Mouse (Mus musculus): Measurements from ENCODE around the gene Prmt8. TPM values are rescaled to one million over a fixed set of nuclear protein-coding genes. Genes with fewer than 3 reads are reported as not detected.

Prmt8 gene
- total and polyA plus RNA-seq, 2 experiments, result not detected

DNA sequence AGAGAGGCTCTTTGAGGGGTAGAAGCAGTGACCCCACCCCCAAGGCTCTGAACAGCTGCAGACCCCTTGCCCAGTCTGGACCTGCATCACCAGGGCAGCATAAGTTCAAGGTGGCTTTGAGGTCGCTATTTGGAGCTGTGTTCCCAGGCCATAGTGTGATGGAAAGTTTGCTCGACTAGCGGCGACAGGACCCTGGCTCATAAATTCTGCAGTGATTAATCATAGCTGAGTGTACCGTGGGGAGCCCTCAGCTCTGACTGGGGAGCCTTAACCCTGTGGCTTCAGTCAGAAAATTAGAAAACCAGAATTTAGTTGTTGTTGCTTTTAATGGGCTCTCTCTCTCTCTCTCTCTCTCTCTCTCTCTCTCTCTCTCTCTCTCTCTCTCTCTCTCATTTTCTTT is 54.4 kb downstream of the Prmt8 start:
- Histone ChIP-seq H3K9ac (ENCODE audit: low read depth, low read length) (no peak overlapping the region), H3K27ac (replicated peaks; ENCODE audit: insufficient read depth, low read depth, low read length) (no peak overlapping the region), H3K79me2 (ENCODE audit: control insufficient read depth, insufficient read depth, low read length) (no peaks in the 10 kb centered on the region), H3K36me3 (ENCODE audit: control insufficient read depth, insufficient read depth, low read length) (no peaks in the 10 kb centered on the region), H3K4me1 (ENCODE audit: control insufficient read depth, insufficient read depth, low read length) (no peaks in the 10 kb centered on the region), H3K27me3 (ENCODE audit: control insufficient read depth, insufficient read depth, low read length) (no peaks in the 10 kb centered on the region), H3K4me3 (ENCODE audit: insufficient read depth, low read depth, low read length) (no peak overlapping the region)
- TF ChIP-seq CTCF (IDR thresholded peaks at IDR 0.05; ENCODE audit: low read depth, low read length) (no peak), POLR2A (IDR thresholded peaks at IDR 0.05; ENCODE audit: extremely low read depth, insufficient read depth, low read length) (no peak)
- DNase-seq (ENCODE audit: extremely low read depth, low read depth, low spot score), result no peak
- 83% methylated on average over 5 of the region's 5 CpGs for WGBS

DNA sequence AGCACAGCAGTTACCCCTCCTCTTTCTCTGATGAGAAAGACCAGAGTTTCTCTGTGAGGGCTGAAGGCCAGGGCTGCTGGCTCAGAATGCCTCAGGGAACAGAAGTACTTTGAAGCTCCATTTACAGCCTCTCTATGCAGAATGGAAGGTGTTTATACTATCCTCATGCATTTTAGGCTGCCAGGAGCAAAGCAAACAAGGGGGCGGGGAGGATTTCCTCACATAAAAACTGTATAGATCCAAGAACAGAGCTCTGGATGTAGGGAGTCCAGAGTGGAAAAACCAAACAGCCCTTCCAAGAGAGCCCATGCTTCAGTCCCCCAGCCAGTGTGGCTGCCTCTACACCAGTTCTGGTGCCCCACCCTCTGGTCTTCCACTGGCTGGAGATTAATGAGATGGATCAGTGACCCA is 61.0 kb downstream of the Prmt8 start:
- no peaks in the 10 kb centered on the region for H3K79me2 ChIP-seq (ENCODE audit: control insufficient read depth, insufficient read depth, low read length)
- 42% methylated on average over 1 of the region's 1 CpGs for WGBS

DNA sequence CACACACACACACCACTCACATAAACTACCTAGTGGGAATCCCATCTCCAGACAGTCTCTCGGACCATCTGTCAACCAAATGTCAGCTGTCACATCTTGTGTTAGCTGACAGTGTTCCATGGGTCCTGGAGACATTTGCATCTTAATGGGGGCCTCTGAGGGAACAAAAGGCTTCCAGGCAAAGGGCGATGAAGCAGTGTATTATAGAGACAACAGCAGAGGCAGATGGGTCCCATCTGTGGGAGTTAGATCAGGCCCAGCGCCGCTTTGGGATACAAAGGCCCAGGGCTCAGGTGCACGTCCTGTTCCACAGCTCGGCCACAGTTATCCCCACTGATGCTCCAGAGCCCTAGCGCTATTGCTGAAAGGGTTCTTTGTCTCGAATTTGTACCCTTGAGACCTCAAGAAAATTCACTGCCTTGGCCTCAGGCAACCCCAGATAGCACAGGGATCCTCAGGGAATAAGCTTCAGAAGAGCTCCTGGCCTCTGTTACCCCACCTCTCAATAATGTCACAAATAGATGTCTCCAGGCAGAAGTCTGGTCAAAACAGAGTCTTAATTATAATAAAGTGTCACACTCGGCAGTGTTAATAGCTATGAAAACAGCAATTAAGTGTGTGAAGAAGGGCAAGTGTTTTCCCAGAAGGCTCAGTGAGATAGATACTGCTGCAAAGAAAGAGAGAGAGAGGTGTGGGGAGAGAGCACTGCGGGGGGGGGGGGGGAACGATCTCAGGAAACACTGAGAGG is 68.1 kb downstream of the Prmt8 start:
- Histone ChIP-seq H3K27me3 (ENCODE audit: control insufficient read depth, insufficient read depth, low read length) (no peaks in the 10 kb centered on the region), H3K36me3 (ENCODE audit: control insufficient read depth, insufficient read depth, low read length) (no peaks in the 10 kb centered on the region), H3K27ac (replicated peaks; ENCODE audit: insufficient read depth, low read depth, low read length) (no peak overlapping the region), H3K79me2 (ENCODE audit: control insufficient read depth, insufficient read depth, low read length) (no peaks in the 10 kb centered on the region), H3K4me1 (ENCODE audit: control insufficient read depth, insufficient read depth, low read length) (no peaks in the 10 kb centered on the region), H3K9ac (ENCODE audit: low read depth, low read length) (no peak overlapping the region), H3K4me3 (ENCODE audit: insufficient read depth, low read depth, low read length) (no peak overlapping the region)
- WGBS, result 72% methylated on average over 11 of the region's 11 CpGs
- DNase-seq (ENCODE audit: extremely low read depth, low read depth, low spot score), result no peak
- no peak for TF ChIP-seq CTCF (IDR thresholded peaks at IDR 0.05; ENCODE audit: low read depth, low read length)
- TF ChIP-seq POLR2A (IDR thresholded peaks at IDR 0.05; ENCODE audit: extremely low read depth, insufficient read depth, low read length), result no peak

More for the DNA sequence above, 61.0 kb downstream of the Prmt8 start:
- no peak for DNase-seq (ENCODE audit: extremely low read depth, low read depth, low spot score)
- no peaks in the 10 kb centered on the region for H3K27me3 ChIP-seq (ENCODE audit: control insufficient read depth, insufficient read depth, low read length)
- no peak overlapping the region for H3K9ac ChIP-seq (ENCODE audit: low read depth, low read length)
- no peak overlapping the region for H3K27ac ChIP-seq (replicated peaks; ENCODE audit: insufficient read depth, low read depth, low read length)
- no peak for TF ChIP-seq CTCF (IDR thresholded peaks at IDR 0.05; ENCODE audit: low read depth, low read length)
- no peak for TF ChIP-seq POLR2A (IDR thresholded peaks at IDR 0.05; ENCODE audit: extremely low read depth, insufficient read depth, low read length)
- H3K4me3 ChIP-seq (ENCODE audit: insufficient read depth, low read depth, low read length), result no peak overlapping the region
- no peaks in the 10 kb centered on the region for H3K4me1 ChIP-seq (ENCODE audit: control insufficient read depth, insufficient read depth, low read length)
- H3K36me3 ChIP-seq (ENCODE audit: control insufficient read depth, insufficient read depth, low read length), result no peaks in the 10 kb centered on the region

DNA sequence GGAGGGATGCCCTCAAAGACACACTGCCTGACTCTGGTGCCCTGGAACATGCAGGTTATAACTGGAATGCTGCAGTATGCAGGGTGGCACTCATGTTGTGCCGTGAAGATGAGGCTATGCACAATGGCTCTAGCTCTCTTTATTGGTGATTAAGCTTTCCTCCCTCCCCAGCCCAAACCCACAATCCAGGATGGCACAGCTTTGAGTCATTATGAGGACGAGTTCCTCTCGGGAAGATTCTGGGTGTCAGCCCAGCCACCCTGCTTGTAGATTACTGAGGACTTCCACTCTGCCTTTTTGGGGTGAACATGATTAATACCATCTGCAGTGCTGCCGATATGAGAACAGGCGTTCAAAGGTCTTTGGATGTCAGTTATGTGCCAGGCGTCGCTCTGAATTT is 75.6 kb downstream of the Prmt8 start:
- Histone ChIP-seq H3K27ac (replicated peaks; ENCODE audit: insufficient read depth, low read depth, low read length) (no peak overlapping the region), H3K79me2 (ENCODE audit: control insufficient read depth, insufficient read depth, low read length) (no peaks in the 10 kb centered on the region), H3K4me3 (ENCODE audit: insufficient read depth, low read depth, low read length) (no peak overlapping the region), H3K27me3 (ENCODE audit: control insufficient read depth, insufficient read depth, low read length) (no peaks in the 10 kb centered on the region), H3K9ac (ENCODE audit: low read depth, low read length) (no peak overlapping the region), H3K4me1 (ENCODE audit: control insufficient read depth, insufficient read depth, low read length) (no peaks in the 10 kb centered on the region), H3K36me3 (ENCODE audit: control insufficient read depth, insufficient read depth, low read length) (no peaks in the 10 kb centered on the region)
- WGBS, result 88% methylated on average over 7 of the region's 7 CpGs
- no peak for DNase-seq (ENCODE audit: extremely low read depth, low read depth, low spot score)
- TF ChIP-seq CTCF (IDR thresholded peaks at IDR 0.05; ENCODE audit: low read depth, low read length) (no peak), POLR2A (IDR thresholded peaks at IDR 0.05; ENCODE audit: extremely low read depth, insufficient read depth, low read length) (no peak)

- Histone ChIP-seq H3K79me2 (ENCODE audit: control insufficient read depth, insufficient read depth, low read length) (no peaks in the 10 kb centered on the region), H3K4me3 (ENCODE audit: insufficient read depth, low read depth, low read length) (no peak overlapping the region), H3K4me1 (ENCODE audit: control insufficient read depth, insufficient read depth, low read length) (no peaks in the 10 kb centered on the region), H3K27ac (replicated peaks; ENCODE audit: insufficient read depth, low read depth, low read length) (no peak overlapping the region), H3K27me3 (ENCODE audit: control insufficient read depth, insufficient read depth, low read length) (no peaks in the 10 kb centered on the region), H3K9ac (ENCODE audit: low read depth, low read length) (no peak overlapping the region), H3K36me3 (ENCODE audit: control insufficient read depth, insufficient read depth, low read length) (no peaks in the 10 kb centered on the region)
- 33% methylated on average over 7 of the region's 7 CpGs for WGBS
- no peak for DNase-seq (ENCODE audit: extremely low read depth, low read depth, low spot score)
- TF ChIP-seq CTCF (IDR thresholded peaks at IDR 0.05; ENCODE audit: low read depth, low read length) (no peak), POLR2A (IDR thresholded peaks at IDR 0.05; ENCODE audit: extremely low read depth, insufficient read depth, low read length) (no peak)
These were observed 77.0 kb downstream of the Prmt8 start for GRCm38 (mm10) chr6:127692298-127692697.

GRCm38 (mm10) chr6:127687181-127687860 is 82.0 kb downstream of the Prmt8 start:
- no peak for DNase-seq (ENCODE audit: extremely low read depth, low read depth, low spot score)
- H3K9ac ChIP-seq (ENCODE audit: low read depth, low read length), result no peak overlapping the region
- no peaks in the 10 kb centered on the region for H3K27me3 ChIP-seq (ENCODE audit: control insufficient read depth, insufficient read depth, low read length)
- no peak overlapping the region for H3K4me3 ChIP-seq (ENCODE audit: insufficient read depth, low read depth, low read length)
- WGBS, result 78% methylated on average over 6 of the region's 6 CpGs
- no peaks in the 10 kb centered on the region for H3K36me3 ChIP-seq (ENCODE audit: control insufficient read depth, insufficient read depth, low read length)
- H3K79me2 ChIP-seq (ENCODE audit: control insufficient read depth, insufficient read depth, low read length), result no peaks in the 10 kb centered on the region
- H3K27ac ChIP-seq (replicated peaks; ENCODE audit: insufficient read depth, low read depth, low read length), result no peak overlapping the region
- TF ChIP-seq CTCF (IDR thresholded peaks at IDR 0.05; ENCODE audit: low read depth, low read length), result no peak
- TF ChIP-seq POLR2A (IDR thresholded peaks at IDR 0.05; ENCODE audit: extremely low read depth, insufficient read depth, low read length), result no peak
- H3K4me1 ChIP-seq (ENCODE audit: control insufficient read depth, insufficient read depth, low read length), result no peaks in the 10 kb centered on the region

All from liver, adult 2 months (tissue).